Mouse (Mus musculus) cerebellum, adult 2 months (tissue): Measurements from ENCODE around the gene E2f6.

Experiments
- CTCF ChIP-seq: fragments of 200-500 bp; IDR thresholded peaks from 2 replicates; pipeline ENCODE4 v1.5.1; 2011; ENCODE audit warnings: low read depth, mild to moderate bottlenecking, control low read depth, low read length, moderate library complexity, borderline replicate concordance; ENCODE audit not compliant: insufficient read depth
- POLR2A ChIP-seq: fragments of 200-500 bp; IDR thresholded peaks from 2 replicates; pipeline ENCODE4 v1.6.1; 2011; ENCODE audit warnings: low read length, control low read depth, borderline replicate concordance; ENCODE audit not compliant: insufficient read depth

GRCm38 (mm10) chr12:16790456-16790855 lies 20.3 kb upstream of the E2f6 start:
- TF ChIP-seq CTCF (no peak), POLR2A (no peak)
